Mouse (Mus musculus) megakaryocyte-erythroid progenitor cell, adult 5-6 weeks (primary cell): ENCODE measurements around the gene Sox15. TPM values are rescaled to one million over a fixed set of nuclear protein-coding genes. Genes with fewer than 3 reads are reported as not detected.
"Not testable (repeated sequence)": the region's sequence is repeated elsewhere in the genome, so short reads cannot be mapped to it uniquely, and the experiment has no call there.

Experiments
- ATAC-seq: replicated peaks from 2 replicates; pipeline ENCODE4 v1.8.0; 2016; ENCODE audit warnings: mild to moderate bottlenecking, inconsistent platforms; ENCODE audit not compliant: severe bottlenecking, poor library complexity, low FRiP score, low TSS enrichment
- total RNA-seq, 2 experiments: library from RNA; stranded (forward) in 1 of 2; stranded (reverse) in 1 of 2; fragments of 200-1000, 215-1000 nt in 1 of 2; fragments of >200 nt in 1 of 2; fragmentation: Nextera tagmentation in 1 of 2; gene quantifications; 2 replicates each; pipeline ENCODE4 v1.2.3; 2014 to 2017

The Sox15 gene
- total RNA-seq (2014; fragmentation: Nextera tagmentation), result 0.45 TPM in 1 of 2 replicates, not detected in the other
- not detected in 2 replicates for total RNA-seq (2017)

DNA sequence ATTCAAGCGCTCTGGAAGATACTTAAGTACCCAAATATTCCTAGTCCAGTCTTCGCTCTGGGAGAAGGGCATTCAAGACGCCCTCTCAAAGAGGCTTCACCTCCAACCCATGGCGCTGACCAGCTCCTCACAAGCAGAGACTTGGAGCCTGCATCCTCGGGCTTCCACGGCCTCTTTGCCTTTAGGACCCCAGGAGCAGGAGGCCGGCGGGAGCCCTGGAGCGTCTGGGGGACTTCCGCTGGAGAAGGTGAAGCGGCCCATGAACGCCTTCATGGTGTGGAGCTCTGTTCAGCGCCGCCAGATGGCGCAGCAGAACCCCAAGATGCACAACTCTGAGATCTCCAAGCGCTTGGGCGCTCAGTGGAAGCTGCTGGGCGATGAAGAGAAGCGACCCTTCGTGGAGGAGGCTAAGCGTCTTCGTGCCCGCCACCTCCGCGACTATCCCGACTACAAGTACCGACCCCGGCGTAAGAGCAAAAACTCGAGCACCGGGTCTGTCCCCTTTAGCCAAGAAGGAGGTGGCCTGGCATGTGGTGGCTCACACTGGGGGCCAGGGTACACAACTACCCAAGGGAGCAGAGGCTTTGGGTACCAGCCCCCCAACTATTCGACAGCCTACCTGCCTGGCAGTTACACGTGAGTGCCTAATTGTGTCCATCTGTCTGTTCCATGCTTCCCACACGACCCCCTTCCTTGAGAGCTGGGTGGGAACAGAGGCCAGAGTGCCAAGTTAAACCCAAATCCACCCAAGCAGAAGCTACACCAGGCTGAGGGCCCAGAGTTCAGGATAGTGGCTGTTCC is at the start of gene Sox15:
TSS of gene Sox15 (plus strand) at position 51 of the 801 bp plus-strand sequence.
- peak; percentile 41; the same call in 1 of the 2 replicates for ATAC-seq

DNA sequence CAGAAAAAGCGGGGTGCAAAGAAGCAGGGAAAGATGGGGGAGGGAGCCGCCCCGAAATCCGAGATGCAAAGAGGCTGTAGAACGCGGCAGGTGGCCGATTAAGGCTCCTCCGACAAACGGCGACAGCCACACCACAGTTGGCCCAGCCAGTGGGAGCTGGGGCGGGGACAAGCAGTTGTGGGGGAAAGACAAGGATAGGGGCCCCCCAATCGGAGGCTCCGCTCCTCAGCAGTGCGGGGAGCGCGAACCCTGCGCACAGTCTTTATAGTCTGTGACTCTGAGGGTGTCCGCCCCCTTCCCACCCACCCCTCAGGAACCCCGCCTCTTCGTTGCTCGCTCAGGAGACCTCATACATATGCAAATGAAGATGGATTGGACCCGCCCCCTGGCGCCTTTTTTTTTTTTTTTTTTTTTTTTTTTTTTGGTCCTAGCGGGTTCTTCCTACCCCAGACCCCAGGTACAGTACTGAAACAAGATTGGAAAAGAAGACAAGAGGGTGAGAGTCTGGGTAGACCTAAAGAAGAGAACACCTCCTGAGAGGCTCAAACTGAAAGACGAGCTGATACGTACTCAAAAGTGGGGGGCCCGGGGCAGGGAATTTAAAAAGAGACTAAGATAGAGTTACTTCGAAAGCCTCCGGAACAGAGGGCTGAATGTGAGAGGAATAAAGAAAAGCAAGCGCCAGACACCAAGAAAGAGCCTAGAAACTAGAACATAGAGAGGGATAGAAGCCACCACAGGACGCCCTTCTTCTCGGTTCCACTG is 49.2 kb upstream of the Sox15 start, which contains the start of gene Atp1b2:
TSS of gene Atp1b2 (minus strand) at position 217 of the 765 bp plus-strand sequence.
- peak; percentile 89 for ATAC-seq

DNA sequence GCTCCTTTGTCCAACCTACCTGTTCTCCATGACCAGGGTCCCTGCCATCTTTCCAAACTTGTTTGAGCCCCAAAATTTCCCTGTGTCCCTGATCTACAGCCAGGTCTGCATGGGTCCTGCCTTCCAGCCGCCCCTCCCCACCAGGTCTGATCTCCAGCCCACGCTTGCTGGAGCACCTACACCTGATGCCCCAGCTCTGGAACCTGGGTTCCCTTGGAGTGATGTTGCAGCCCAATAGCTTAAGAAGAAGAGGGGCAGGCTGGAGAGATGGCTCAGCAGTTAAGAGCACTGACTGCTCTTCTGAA is 48.7 kb upstream of the Sox15 start:
- no peak for ATAC-seq

GRCm38 (mm10) chr11:69606832-69607231 is 48.3 kb upstream of the Sox15 start:
- no peak for ATAC-seq

DNA sequence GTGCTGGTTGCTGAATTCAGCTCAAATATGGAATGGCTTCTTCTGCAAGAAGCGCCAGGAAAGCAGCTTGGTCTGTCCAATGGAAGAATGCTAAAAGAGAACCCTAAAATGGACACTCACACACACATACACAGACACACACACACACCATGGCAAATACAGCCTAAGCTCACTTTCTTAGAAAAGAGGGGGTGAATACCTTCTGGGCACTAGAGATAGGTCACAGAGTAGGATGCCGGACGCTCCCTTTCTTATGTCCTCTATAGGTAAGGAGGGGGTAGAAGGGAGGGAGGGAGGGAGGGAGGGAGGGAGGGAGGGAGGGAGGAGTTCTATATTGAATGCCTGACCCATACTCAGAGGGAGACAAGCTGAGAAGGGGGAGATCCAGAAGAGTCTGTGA is 46.6 kb upstream of the Sox15 start:
- ATAC-seq, result no peak

DNA sequence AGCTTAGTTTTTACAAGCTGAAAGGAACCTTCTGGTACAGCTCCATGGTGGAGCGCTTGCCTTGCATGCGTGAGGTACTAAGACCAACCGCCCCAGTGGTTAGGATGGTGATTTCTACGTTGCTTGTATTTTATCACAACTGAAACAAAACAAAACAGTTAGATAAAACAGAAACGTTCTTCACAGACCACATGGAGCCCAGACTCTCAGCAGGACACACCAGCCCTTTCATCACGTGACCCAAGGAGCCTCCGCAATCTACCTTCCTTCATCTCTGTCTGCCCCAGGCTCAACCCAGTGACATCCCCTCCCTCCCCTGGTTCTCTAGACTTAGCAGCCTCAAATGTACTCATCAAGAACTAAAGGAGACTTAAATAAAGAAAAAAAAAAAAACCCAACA is 45.7 kb upstream of the Sox15 start:
- ATAC-seq, result peak; percentile 45

DNA sequence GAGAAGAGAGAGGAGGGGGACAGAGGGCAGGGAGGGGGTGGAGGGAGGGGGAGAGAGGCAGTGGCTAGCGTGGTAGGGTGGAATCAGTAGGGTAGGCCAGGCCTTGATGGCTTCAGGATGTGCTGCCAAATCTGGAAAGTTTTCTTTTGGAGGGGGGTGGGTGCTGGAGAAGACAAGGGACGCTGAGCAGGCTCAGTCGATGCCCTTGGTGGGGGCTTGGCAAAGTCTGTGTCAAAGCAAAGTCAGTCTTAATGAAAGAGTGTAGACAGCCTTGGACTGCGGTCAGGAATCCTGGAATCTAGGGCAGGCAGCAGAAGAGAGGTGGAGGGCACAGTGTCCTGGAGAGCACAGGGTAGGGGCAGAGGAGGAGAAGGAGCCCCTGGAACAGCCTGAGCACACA is 44.2 kb upstream of the Sox15 start:
- no peak for ATAC-seq

DNA sequence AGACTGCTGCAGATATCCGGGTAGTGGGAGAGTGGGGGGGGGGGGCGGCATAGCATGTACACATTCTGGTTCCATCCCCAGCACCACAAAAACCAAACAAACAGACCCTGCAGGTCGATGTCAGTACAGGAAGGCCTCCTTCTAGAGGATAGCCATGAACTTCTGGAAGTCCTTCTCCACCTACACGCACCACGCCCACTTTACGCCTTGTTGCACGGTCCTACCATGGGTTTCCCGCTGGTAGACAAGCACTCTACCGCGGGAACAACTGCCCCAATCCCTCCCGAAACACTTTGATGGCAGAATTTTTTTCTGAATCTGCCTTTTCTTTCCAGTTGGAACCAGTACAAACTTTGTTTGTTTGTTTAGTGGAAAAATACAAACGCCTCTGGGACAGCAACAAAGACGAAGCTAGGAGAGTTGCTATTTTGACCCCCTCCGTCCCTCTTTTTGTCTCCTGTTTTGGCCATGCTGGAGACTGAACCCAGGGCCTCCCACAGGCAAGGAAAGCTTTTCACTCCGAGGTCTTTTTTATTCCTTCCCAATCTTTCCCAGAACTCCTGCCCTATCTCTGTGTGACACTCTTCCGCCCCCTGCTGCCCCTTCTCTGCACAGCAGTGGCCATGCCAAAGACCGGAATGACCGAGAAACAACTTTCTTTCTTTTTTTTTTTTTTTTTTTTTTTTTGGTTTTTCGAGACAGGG is 41.4 kb upstream of the Sox15 start:
- ATAC-seq, result no peak

DNA sequence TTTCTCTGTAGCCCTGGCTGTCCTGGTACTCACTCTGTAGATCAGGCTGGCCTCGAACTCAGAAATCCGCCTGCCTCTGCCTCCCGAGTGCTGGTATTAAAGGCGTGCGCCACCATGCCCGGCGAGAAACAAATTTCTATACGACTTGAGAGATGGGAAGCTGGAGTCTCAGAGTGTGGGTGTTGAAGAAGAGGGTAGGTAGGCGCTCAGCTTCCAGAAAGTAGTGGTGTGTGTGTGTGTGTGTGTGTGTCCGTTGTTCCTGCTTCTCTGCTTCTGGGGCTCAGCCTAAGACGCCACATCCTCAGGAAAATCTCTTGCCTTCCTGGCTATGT is 40.9 kb upstream of the Sox15 start:
- not testable (repeated sequence) for ATAC-seq

GRCm38 (mm10) chr11:69616781-69617180 is 38.3 kb upstream of the Sox15 start:
- ATAC-seq, result no peak

DNA sequence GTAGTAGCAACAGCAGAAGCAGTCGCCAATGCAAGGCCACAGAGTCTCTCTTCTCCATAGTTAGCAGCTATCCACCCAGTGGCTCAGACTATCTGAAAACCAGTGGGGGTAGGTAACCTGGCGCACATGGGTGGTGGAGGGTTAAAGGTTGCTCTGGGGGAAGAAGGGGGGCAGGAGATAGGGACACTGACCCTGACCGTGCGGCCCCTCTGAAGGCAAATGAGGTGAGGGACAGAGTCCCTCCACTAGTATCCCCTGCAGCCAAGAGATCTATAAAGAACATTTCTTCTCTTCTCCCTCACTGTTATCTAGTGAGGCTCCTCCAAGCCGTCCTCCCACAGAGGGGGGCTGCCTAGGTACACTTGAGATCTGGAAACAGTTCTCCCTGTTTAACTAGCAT is 37.3 kb upstream of the Sox15 start, which contains the start of gene Shbg:
TSS of gene Shbg (minus strand) at position 101 of the 400 bp plus-strand sequence.
- ATAC-seq, result no peak

GRCm38 (mm10) chr11:69620394-69621081 is 34.6 kb upstream of the Sox15 start:
- peak; percentile 76 for ATAC-seq

DNA sequence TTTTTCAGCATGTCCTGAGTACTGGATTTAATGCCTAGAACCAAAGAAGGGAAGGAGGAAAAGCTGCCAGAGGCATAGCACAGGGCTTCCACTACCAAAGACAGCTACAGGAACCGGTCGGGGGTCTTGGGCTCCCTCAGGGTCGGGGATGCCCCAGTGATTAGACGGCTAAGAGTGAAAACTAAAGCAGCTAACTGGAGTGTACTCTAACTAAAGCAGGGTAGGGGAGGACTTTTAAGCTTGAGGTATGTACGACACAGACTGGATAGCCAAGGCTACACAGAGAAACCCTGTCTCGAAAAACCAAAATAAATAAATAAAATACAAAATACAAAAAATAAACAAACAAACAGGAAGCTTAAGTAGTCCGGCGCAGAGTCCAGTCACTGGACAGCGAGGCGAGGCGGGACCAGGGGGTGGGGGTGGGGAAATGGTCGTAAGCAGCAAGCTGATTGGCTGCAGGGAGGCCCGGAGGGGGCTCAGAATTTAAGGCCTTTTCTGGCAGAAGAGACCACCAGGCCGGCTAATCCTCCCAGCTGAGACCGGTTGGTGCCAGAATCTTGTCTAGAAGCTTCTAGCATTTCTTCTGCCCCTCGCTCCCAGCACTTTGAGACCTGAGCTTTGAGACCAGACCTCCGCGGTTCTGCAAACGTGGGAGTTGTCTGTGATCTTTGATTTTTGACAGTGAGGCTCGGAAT is 33.4 kb upstream of the Sox15 start, which contains the start of gene Sat2:
TSS of gene Sat2 (plus strand) at position 454 of the 698 bp plus-strand sequence.
- no peak for ATAC-seq

- ATAC-seq, result no peak
Observed at GRCm38 (mm10) chr11:69622406-69622805, 32.7 kb upstream of the Sox15 start.

DNA sequence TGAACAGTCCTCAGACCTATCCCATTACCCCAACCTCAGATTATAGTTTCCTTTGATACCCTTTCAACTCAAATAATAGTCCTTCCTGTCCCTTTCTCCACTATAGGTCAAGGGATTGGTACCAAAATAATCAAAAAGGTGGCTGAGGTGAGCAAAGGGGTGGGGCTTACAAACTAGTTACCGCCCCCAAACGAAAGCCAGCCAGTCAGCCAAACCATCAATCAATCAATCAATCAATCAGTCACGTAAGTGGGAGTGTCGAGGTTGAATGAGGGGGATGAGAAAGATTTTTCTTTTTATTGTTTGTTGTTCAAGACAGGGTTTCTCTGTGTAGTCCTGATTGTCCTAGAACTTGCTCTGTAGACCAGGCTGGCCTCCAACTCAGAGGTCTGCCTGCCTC is 32.1 kb upstream of the Sox15 start:
- no peak for ATAC-seq

DNA sequence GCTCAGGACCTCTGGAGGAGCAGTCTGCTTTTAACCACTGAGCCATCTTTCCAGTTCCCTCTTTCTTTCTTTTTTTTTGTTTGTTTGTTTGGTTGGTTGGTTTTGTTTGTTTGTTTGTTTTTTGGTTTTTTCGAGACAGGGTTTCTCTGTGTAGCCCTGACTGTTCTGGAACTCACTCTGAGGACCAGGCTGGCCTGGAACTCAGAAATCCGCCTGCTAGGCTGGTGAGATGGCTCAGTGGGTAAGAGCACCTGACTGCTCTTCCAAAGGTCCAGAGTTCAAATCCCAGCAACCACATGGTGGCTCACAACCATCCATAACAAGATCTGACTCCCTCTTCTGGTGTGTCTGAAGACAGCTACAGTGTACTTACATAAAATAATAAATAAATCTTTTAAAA is 30.8 kb upstream of the Sox15 start:
- ATAC-seq, result not testable (repeated sequence)

DNA sequence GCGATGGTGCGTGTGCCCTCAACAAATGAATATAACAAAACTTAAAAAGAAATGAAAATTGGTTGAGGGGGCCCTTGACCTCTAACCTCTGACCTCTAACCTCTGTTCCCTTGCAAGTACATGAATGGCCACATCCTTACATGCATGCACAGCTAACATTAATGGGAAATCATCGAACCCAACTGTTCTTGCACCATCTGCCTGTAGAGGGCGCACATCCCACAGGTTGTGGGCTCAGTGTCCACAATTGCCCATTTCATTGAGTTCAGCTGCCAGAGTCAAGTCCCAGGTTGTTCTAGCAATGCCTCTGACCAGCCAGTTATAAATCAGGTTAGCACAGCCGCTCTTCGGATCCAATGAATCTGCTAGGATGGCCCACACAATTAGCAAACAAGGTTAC is 26.8 kb upstream of the Sox15 start:
- ATAC-seq, result peak; percentile 51

- ATAC-seq, result no peak
Observed at GRCm38 (mm10) chr11:69629802-69630201, 25.3 kb upstream of the Sox15 start.
